Mouse (Mus musculus): ENCODE measurements around the gene Efcab11. TPM values are rescaled to one million over a fixed set of nuclear protein-coding genes. Genes with fewer than 3 reads are reported as not detected.

The Efcab11 gene
- total and polyA plus RNA-seq, 3 experiments = 2.5 to 3.5 TPM; not detected in 1

GRCm38 (mm10) chr12:99649732-99650131 lies 234.5 kb downstream of the Efcab11 start:
- H3K36me3 ChIP-seq (ENCODE audit: control insufficient read depth in 1 of 2, insufficient read depth in 2 of 2, low read length in 2 of 2) = peaks cover 0 to 5% of the 10 kb centered on the region in 2 experiments; a peak in 2 of 4 replicates
- H3K9ac ChIP-seq (ENCODE audit: control insufficient read depth, low read depth, low read length, poor library complexity, severe bottlenecking) = no peak overlapping the region

GRCm38 (mm10) chr12:99648781-99649180 lies 235.5 kb downstream of the Efcab11 start:
- Histone ChIP-seq H3K9ac (ENCODE audit: control insufficient read depth, low read depth, low read length, poor library complexity, severe bottlenecking) (no peak overlapping the region), H3K4me3 (ENCODE audit: control insufficient read depth in 1 of 2, insufficient read depth in 1 of 2, low read depth in 2 of 2, low read length in 2 of 2) (no peak overlapping the region), H3K9me3 (replicated peaks; ENCODE audit: insufficient read depth, low read length) (no peaks in the 10 kb centered on the region), H3K27me3 (ENCODE audit: control insufficient read depth in 1 of 2, insufficient read depth in 2 of 2, low read length in 2 of 2) (no peaks in the 10 kb centered on the region), H3K36me3 (ENCODE audit: control insufficient read depth in 1 of 2, insufficient read depth in 2 of 2, low read length in 2 of 2) (peaks cover 0 to 5% of the 10 kb centered on the region in 2 experiments; a peak in 2 of 4 replicates), H3K27ac (ENCODE audit: control insufficient read depth, low read depth, low read length) (no peak overlapping the region), H3K79me2 (ENCODE audit: control insufficient read depth, insufficient read depth, low read length, poor library complexity) (no peaks in the 10 kb centered on the region), H3K4me1 (ENCODE audit: control insufficient read depth in 1 of 2, insufficient read depth in 2 of 2, low read length in 2 of 2) (peaks cover 2 to 11% of the 10 kb centered on the region in 2 experiments; a peak in 3 of 4 replicates)
- TF ChIP-seq POLR2AphosphoS5 (IDR thresholded peaks at IDR 0.05; ENCODE audit: borderline replicate concordance, low read depth, low read length) (no peak), CTCF (IDR thresholded peaks at IDR 0.05 in 2 of 3, conservative IDR thresholded peaks at IDR 0.05 in 1 of 3; ENCODE audit: control insufficient read depth in 1 of 3, insufficient read depth in 1 of 3, low read depth in 2 of 3, low read length in 3 of 3, poor library complexity in 1 of 3, severe bottlenecking in 1 of 3) (no peak), CHD2 (IDR thresholded peaks at IDR 0.05; ENCODE audit: low read length) (no peak), USF2 (IDR thresholded peaks at IDR 0.05; ENCODE audit: borderline replicate concordance in 1 of 2, insufficient read depth in 1 of 2, low read depth in 1 of 2, low read length in 2 of 2) (no peak), UBTF (IDR thresholded peaks at IDR 0.05; ENCODE audit: borderline replicate concordance, insufficient read depth, low read depth, low read length) (no peak)
- DNase-seq (ENCODE audit: low read depth, low spot score) = no peak

More at GRCm38 (mm10) chr12:99649732-99650131, 234.5 kb downstream of the Efcab11 start:
- no peak overlapping the region for H3K4me3 ChIP-seq (ENCODE audit: control insufficient read depth in 1 of 2, insufficient read depth in 1 of 2, low read depth in 2 of 2, low read length in 2 of 2)
- H3K4me1 ChIP-seq (ENCODE audit: control insufficient read depth in 1 of 2, insufficient read depth in 2 of 2, low read length in 2 of 2) = peaks cover 2 to 11% of the 10 kb centered on the region in 2 experiments; a peak in 3 of 4 replicates
- no peaks in the 10 kb centered on the region for H3K79me2 ChIP-seq (ENCODE audit: control insufficient read depth, insufficient read depth, low read length, poor library complexity)
- H3K9me3 ChIP-seq (replicated peaks; ENCODE audit: insufficient read depth, low read length) = no peaks in the 10 kb centered on the region
- no peak overlapping the region for H3K27ac ChIP-seq (ENCODE audit: control insufficient read depth, low read depth, low read length)
- no peak for TF ChIP-seq TAL1 (IDR thresholded peaks at IDR 0.05; ENCODE audit: low read length)
- TF ChIP-seq MAFK (IDR thresholded peaks at IDR 0.05; ENCODE audit: borderline replicate concordance, low read depth, low read length) = no peak
- TF ChIP-seq USF2 (IDR thresholded peaks at IDR 0.05; ENCODE audit: borderline replicate concordance in 1 of 2, insufficient read depth in 1 of 2, low read depth in 1 of 2, low read length in 2 of 2) = no peak
- no peak for TF ChIP-seq POLR2AphosphoS5 (IDR thresholded peaks at IDR 0.05; ENCODE audit: borderline replicate concordance, low read depth, low read length)
- TF ChIP-seq MAZ (IDR thresholded peaks at IDR 0.05; ENCODE audit: low read depth, low read length) = no peak
- TF ChIP-seq POLR2A (IDR thresholded peaks at IDR 0.05; ENCODE audit: control insufficient read depth in 1 of 2, insufficient read depth in 1 of 2, low read depth in 1 of 2, low read length in 2 of 2, poor library complexity in 1 of 2) = no peak
- H3K27me3 ChIP-seq (ENCODE audit: control insufficient read depth in 1 of 2, insufficient read depth in 2 of 2, low read length in 2 of 2) = no peaks in the 10 kb centered on the region
- no peak for DNase-seq (ENCODE audit: low read depth, low spot score)

- Histone ChIP-seq H3K36me3 (ENCODE audit: control insufficient read depth in 1 of 2, insufficient read depth in 2 of 2, low read length in 2 of 2) (peaks cover 0 to 5% of the 10 kb centered on the region in 2 experiments; a peak in 2 of 4 replicates), H3K27me3 (ENCODE audit: control insufficient read depth in 1 of 2, insufficient read depth in 2 of 2, low read length in 2 of 2) (no peaks in the 10 kb centered on the region), H3K27ac (ENCODE audit: control insufficient read depth, low read depth, low read length) (peak overlapping the region; percentile 98), H3K4me3 (ENCODE audit: control insufficient read depth in 1 of 2, insufficient read depth in 1 of 2, low read depth in 2 of 2, low read length in 2 of 2) (peak overlapping the region; percentile 53 to 65), H3K79me2 (ENCODE audit: control insufficient read depth, insufficient read depth, low read length, poor library complexity) (no peaks in the 10 kb centered on the region), H3K4me1 (ENCODE audit: control insufficient read depth in 1 of 2, insufficient read depth in 2 of 2, low read length in 2 of 2) (peaks cover 2 to 11% of the 10 kb centered on the region in 2 experiments), H3K9ac (ENCODE audit: control insufficient read depth, low read depth, low read length, poor library complexity, severe bottlenecking) (peak overlapping the region; percentile 72), H3K9me3 (replicated peaks; ENCODE audit: insufficient read depth, low read length) (no peaks in the 10 kb centered on the region)
- DNase-seq (ENCODE audit: low read depth, low spot score) = peak; percentile 90
- TF ChIP-seq CHD1 (IDR thresholded peaks at IDR 0.05; ENCODE audit: low read depth, low read length) (no peak), MAFK (IDR thresholded peaks at IDR 0.05; ENCODE audit: borderline replicate concordance, low read depth, low read length) (no peak), MXI1 (IDR thresholded peaks at IDR 0.05; ENCODE audit: low read depth, low read length) (peak; percentile 57; the same call in 1 of the 2 replicates), RCOR1 (IDR thresholded peaks at IDR 0.05; ENCODE audit: low read depth, low read length) (peak; percentile 34; the same call in 1 of the 2 replicates), ETS1 (IDR thresholded peaks at IDR 0.05; ENCODE audit: low read depth, low read length) (peak; percentile 92), E2F4 (IDR thresholded peaks at IDR 0.05; ENCODE audit: borderline replicate concordance, low read depth, low read length) (no peak), USF2 (IDR thresholded peaks at IDR 0.05; ENCODE audit: borderline replicate concordance in 1 of 2, insufficient read depth in 1 of 2, low read depth in 1 of 2, low read length in 2 of 2) (no peak), POLR2AphosphoS5 (IDR thresholded peaks at IDR 0.05; ENCODE audit: borderline replicate concordance, low read depth, low read length) (peak; percentile 68; the same call in 1 of the 2 replicates), TAL1 (IDR thresholded peaks at IDR 0.05; ENCODE audit: low read length) (peak; percentile 8; the same call in 1 of the 2 replicates), ZMIZ1 (IDR thresholded peaks at IDR 0.05; ENCODE audit: low read depth, low read length) (peak; percentile 54; the same call in 1 of the 2 replicates), NRF1 (IDR thresholded peaks at IDR 0.05; ENCODE audit: insufficient read depth, low read depth, low read length, poor library complexity, severe bottlenecking) (no peak), POLR2A (IDR thresholded peaks at IDR 0.05; ENCODE audit: control insufficient read depth in 1 of 2, insufficient read depth in 1 of 2, low read depth in 1 of 2, low read length in 2 of 2, poor library complexity in 1 of 2) (peak in 1 of 2 experiments; percentile 60; a peak in 2 of 4 replicates), MEF2A (IDR thresholded peaks at IDR 0.05; ENCODE audit: extremely low read depth, insufficient replicate concordance, low read depth, low read length, poor library complexity, severe bottlenecking) (no peak), ZC3H11A (IDR thresholded peaks at IDR 0.05; ENCODE audit: low read depth, low read length) (no peak), EP300 (IDR thresholded peaks at IDR 0.05; ENCODE audit: low read depth in 1 of 2, low read length in 2 of 2) (peak; percentile 74 to 89), MAZ (IDR thresholded peaks at IDR 0.05; ENCODE audit: low read depth, low read length) (peak; percentile 16; the same call in 1 of the 2 replicates)
Observed at GRCm38 (mm10) chr12:99646556-99647354, 237.5 kb downstream of the Efcab11 start.
